Mouse (Mus musculus) CH12.LX (cell line): ENCODE data around the gene Plscr5. TPM values are rescaled to one million over a fixed set of nuclear protein-coding genes. Genes with fewer than 3 reads are reported as not detected.

Experiments used
- DNase-seq: peaks from one replicate; pipeline ENCODE4 v3.0.0-alpha.2; 2013; ENCODE audit errors: extremely low read depth
- H3K27ac ChIP-seq: 2 replicates; pipeline ENCODE4 v1.5.1; 2012; ENCODE audit warnings: low read depth, mild to moderate bottlenecking, control low read depth, moderate library complexity; ENCODE audit not compliant: insufficient read depth
- H3K27me3 ChIP-seq: replicated peaks from 2 replicates; pipeline ENCODE3; 2012; ENCODE audit warnings: inconsistent platforms
- H3K36me3 ChIP-seq, 2 experiments: replicated peaks in 1 of 2; 2 replicates each; pipeline versions ENCODE3 to v1.6.1; 2012; ENCODE audit warnings: inconsistent platforms in 1 of 2, low read length in 1 of 2, mild to moderate bottlenecking in 1 of 2, mixed read lengths in 1 of 2, moderate library complexity in 1 of 2; ENCODE audit not compliant: control insufficient read depth in 1 of 2, insufficient read depth in 1 of 2
- H3K4me1 ChIP-seq, 2 experiments: 2 replicates each; pipeline ENCODE4 v1.6.1; 2012; ENCODE audit warnings: inconsistent platforms in 1 of 2, moderate library complexity in 1 of 2; ENCODE audit not compliant: insufficient read depth in 2 of 2, control insufficient read depth in 1 of 2
- H3K4me2 ChIP-seq: 2 replicates; pipeline ENCODE4 v1.6.1; 2012; ENCODE audit warnings: low read depth, mild to moderate bottlenecking, control low read depth; ENCODE audit not compliant: poor library complexity, insufficient read depth, severe bottlenecking
- H3K4me3 ChIP-seq, 3 experiments: fragments of 150-350 bp in 1 of 3; sonication (generic) in 1 of 3; replicated peaks in 1 of 3; 2 replicates each; pipeline versions ENCODE3 to v1.5.1; 2011 to 2012; ENCODE audit warnings: low read depth in 2 of 3, low read length in 2 of 3, mild to moderate bottlenecking in 2 of 3, moderate library complexity in 2 of 3, control low read depth in 1 of 3, improper control_type of control experiment in 1 of 3, inconsistent platforms in 1 of 3, mixed read lengths in 1 of 3; ENCODE audit not compliant: poor library complexity in 1 of 3
- H3K79me2 ChIP-seq: replicated peaks from 2 replicates; pipeline ENCODE4 v1.6.1; 2012; ENCODE audit warnings: mild to moderate bottlenecking, moderate library complexity; ENCODE audit not compliant: control insufficient read depth, poor library complexity, insufficient read depth, severe bottlenecking; ENCODE audit errors: extremely low read depth
- H3K9ac ChIP-seq: 2 replicates; pipeline ENCODE4 v1.6.1; 2012; ENCODE audit warnings: low read depth, mild to moderate bottlenecking, control low read depth, moderate library complexity; ENCODE audit not compliant: insufficient read depth
- H3K9me3 ChIP-seq: replicated peaks from 2 replicates; pipeline ENCODE3; 2012; ENCODE audit warnings: low read length, inconsistent platforms, mixed read lengths
- BHLHE40 ChIP-seq: IDR thresholded peaks from 2 replicates; pipeline ENCODE4 v1.6.1; 2011; ENCODE audit warnings: mild to moderate bottlenecking, low read depth, low read length, improper control_type of control experiment
- E2F4 ChIP-seq: IDR thresholded peaks from 2 replicates; pipeline ENCODE4 v1.6.1; 2011; ENCODE audit warnings: low read depth, low read length, improper control_type of control experiment; ENCODE audit not compliant: insufficient replicate concordance
- ELF1 ChIP-seq: IDR thresholded peaks from 2 replicates; pipeline ENCODE4 v1.6.1; 2014; ENCODE audit warnings: low read depth, mild to moderate bottlenecking, inconsistent platforms, low read length, improper control_type of control experiment
- GABPA ChIP-seq: IDR thresholded peaks from 2 replicates; pipeline ENCODE4 v1.6.1; 2012; ENCODE audit warnings: low read depth, low read length, improper control_type of control experiment, inconsistent platforms; ENCODE audit not compliant: insufficient replicate concordance
- HCFC1 ChIP-seq: IDR thresholded peaks from 2 replicates; pipeline ENCODE4 v1.6.1; 2012; ENCODE audit warnings: low read depth, mild to moderate bottlenecking, inconsistent platforms, low read length, improper control_type of control experiment
- IRF4 ChIP-seq: IDR thresholded peaks from 2 replicates; pipeline ENCODE4 v1.6.1; 2014; ENCODE audit warnings: low read depth, mild to moderate bottlenecking, inconsistent platforms, low read length, improper control_type of control experiment
- JUND ChIP-seq: conservative IDR thresholded peaks from 2 replicates; pipeline ENCODE4 v1.6.1; 2011; ENCODE audit warnings: low read depth, low read length, improper control_type of control experiment
- KAT2A ChIP-seq: IDR thresholded peaks from 2 replicates; pipeline ENCODE4 v1.6.1; 2012; ENCODE audit warnings: low read length, improper control_type of control experiment, inconsistent platforms; ENCODE audit not compliant: insufficient replicate concordance
- MAX ChIP-seq: IDR thresholded peaks from 2 replicates; pipeline ENCODE4 v1.6.1; 2011; ENCODE audit warnings: low read length, improper control_type of control experiment
- MAZ ChIP-seq: IDR thresholded peaks from 2 replicates; pipeline ENCODE4 v1.6.1; 2012; ENCODE audit warnings: low read depth, mild to moderate bottlenecking, inconsistent platforms, low read length, improper control_type of control experiment, moderate library complexity
- MEF2A ChIP-seq: IDR thresholded peaks from 2 replicates; pipeline ENCODE4 v1.6.1; 2014; ENCODE audit warnings: low read depth, mild to moderate bottlenecking, inconsistent platforms, low read length, improper control_type of control experiment, borderline replicate concordance
- MXI1 ChIP-seq: IDR thresholded peaks from 2 replicates; pipeline ENCODE4 v1.6.1; 2011; ENCODE audit warnings: mild to moderate bottlenecking, low read depth, low read length, improper control_type of control experiment
- MYC ChIP-seq: IDR thresholded peaks from 2 replicates; pipeline ENCODE4 v1.6.1; 2011; ENCODE audit warnings: low read depth, mild to moderate bottlenecking, improper control_type of control experiment, low read length
- NRF1 ChIP-seq: IDR thresholded peaks from 2 replicates; pipeline ENCODE4 v1.6.1; 2014; ENCODE audit warnings: low read depth, mild to moderate bottlenecking, inconsistent platforms, low read length, improper control_type of control experiment, moderate library complexity
- PAX5 ChIP-seq: IDR thresholded peaks from 2 replicates; pipeline ENCODE4 v1.6.1; 2012; ENCODE audit warnings: low read length, inconsistent platforms, mixed read lengths
- POLR2A ChIP-seq: IDR thresholded peaks from 2 replicates; pipeline ENCODE4 v1.6.1; 2011; ENCODE audit warnings: low read depth, mild to moderate bottlenecking, improper control_type of control experiment, low read length
- POLR2AphosphoS2 ChIP-seq: IDR thresholded peaks from 2 replicates; pipeline ENCODE4 v1.6.1; 2011; ENCODE audit warnings: low read depth, low read length, improper control_type of control experiment
- RAD21 ChIP-seq: IDR thresholded peaks from 2 replicates; pipeline ENCODE4 v1.6.1; 2011; ENCODE audit warnings: low read depth, mild to moderate bottlenecking, low read length, improper control_type of control experiment, moderate library complexity
- RCOR1 ChIP-seq: conservative IDR thresholded peaks from 2 replicates; pipeline ENCODE4 v1.6.1; 2012; ENCODE audit warnings: low read depth, mild to moderate bottlenecking, inconsistent platforms, low read length, improper control_type of control experiment
- SIN3A ChIP-seq: IDR thresholded peaks from 2 replicates; pipeline ENCODE4 v1.6.1; 2012; ENCODE audit warnings: low read length, improper control_type of control experiment, inconsistent platforms
- SMC3 ChIP-seq: IDR thresholded peaks from 2 replicates; pipeline ENCODE4 v1.6.1; 2011; ENCODE audit warnings: low read depth, low read length, improper control_type of control experiment
- UBTF ChIP-seq: IDR thresholded peaks from 2 replicates; pipeline ENCODE4 v1.6.1; 2012; ENCODE audit warnings: low read depth, mild to moderate bottlenecking, inconsistent platforms, low read length, improper control_type of control experiment, moderate library complexity
- USF1 ChIP-seq: IDR thresholded peaks from 2 replicates; pipeline ENCODE4 v1.6.1; 2014; ENCODE audit warnings: low read depth, mild to moderate bottlenecking, inconsistent platforms, low read length, improper control_type of control experiment
- USF2 ChIP-seq: conservative IDR thresholded peaks from 2 replicates; pipeline ENCODE4 v1.6.1; 2011; ENCODE audit warnings: low read depth, low read length, improper control_type of control experiment
- ZC3H11A ChIP-seq: IDR thresholded peaks from 2 replicates; pipeline ENCODE4 v1.6.1; 2012; ENCODE audit warnings: low read depth, mild to moderate bottlenecking, inconsistent platforms, low read length, improper control_type of control experiment
- ZKSCAN1 ChIP-seq: IDR thresholded peaks from 2 replicates; pipeline ENCODE4 v1.6.1; 2012; ENCODE audit warnings: low read depth, inconsistent platforms, low read length, improper control_type of control experiment, borderline replicate concordance
- ZMIZ1 ChIP-seq: IDR thresholded peaks from 2 replicates; pipeline ENCODE4 v1.6.1; 2012; ENCODE audit warnings: low read depth, mild to moderate bottlenecking, inconsistent platforms, low read length, improper control_type of control experiment
- ZNF384 ChIP-seq: IDR thresholded peaks from 2 replicates; pipeline ENCODE4 v1.6.1; 2012; ENCODE audit warnings: low read depth, low read length, improper control_type of control experiment, inconsistent platforms
- dilution Hi-C: fragments of 300-500 bp; cut with MboI; formaldehyde crosslinking; loops from 2 replicates; pipeline ENCODE4 v1.14.3; 2020; ENCODE audit warnings: low sequenced_read_pairs; ENCODE audit not compliant: extremely low pct_unique_long_range_greater_than_20kb, extremely low pct_ligation_motif_present
- in situ Hi-C: fragments of 300-500 bp; cut with MboI; formaldehyde crosslinking; loops from 3 replicates; pipeline ENCODE4 v1.14.3; 2019; ENCODE audit warnings: low sequenced_read_pairs, low pct_ligation_motif_present, low pct_unique_long_range_greater_than_20kb, mixed read lengths
- polyA plus RNA-seq: library from polyadenylated mRNA; unstranded; fragments of >175 nt; gene quantifications from 2 replicates; pipeline ENCODE4 v1.2.1, GENCODE M21; 2012; ENCODE audit warnings: low read depth; ENCODE audit not compliant: insufficient read length
- total RNA-seq, 2 experiments: library from RNA; depleted of rRNA; stranded (reverse); fragments of 300-350 nt in 1 of 2; fragments of >200 nt in 1 of 2; gene quantifications; 2 replicates each; pipeline ENCODE4 v1.2.3; 2012 to 2014

Plscr5 gene
- total and polyA plus RNA-seq, 3 experiments: not detected

GRCm38 (mm10) chr9:92224598-92225231 lies 32.0 kb downstream of the Plscr5 start:
- H3K27me3 ChIP-seq: no peaks in the 10 kb centered on the region
- TF ChIP-seq MAX: no peak
- TF ChIP-seq KAT2A: no peak
- TF ChIP-seq MEF2A: no peak
- no peak for TF ChIP-seq SMC3
- no peak for TF ChIP-seq ELF1
- no peak for TF ChIP-seq BHLHE40
- TF ChIP-seq NRF1: no peak
- TF ChIP-seq PAX5: no peak
- TF ChIP-seq UBTF: no peak
- no peak for TF ChIP-seq IRF4
- no peak for TF ChIP-seq USF2
- TF ChIP-seq HCFC1: no peak
- TF ChIP-seq SIN3A: no peak
- TF ChIP-seq, all 38 proteins: peak for 0
- DNase-seq: no peak
- Histone ChIP-seq H3K9ac (no peak overlapping the region), H3K9me3 (no peaks in the 10 kb centered on the region), H3K79me2 (no peaks in the 10 kb centered on the region), H3K4me1 (peaks cover 8 to 47% of the 10 kb centered on the region in 2 experiments), H3K4me2 (no peak overlapping the region), H3K36me3 (no peaks in the 10 kb centered on the region), H3K27ac (no peak overlapping the region), H3K4me3 (no peak overlapping the region)
- in situ Hi-C loops: loop anchor here (25.0 kb wide), 2 partner anchors 263 to 388 kb away; no protein-coding TSS in a partner anchor
- dilution Hi-C loops: no loop called here

- Histone ChIP-seq H3K9me3 (no peaks in the 10 kb centered on the region), H3K4me2 (no peak overlapping the region), H3K36me3 (no peaks in the 10 kb centered on the region)
- TF ChIP-seq GABPA (no peak), RCOR1 (no peak), E2F4 (no peak), POLR2A (no peak), ELF1 (no peak), RAD21 (no peak), MXI1 (no peak), NRF1 (no peak), USF1 (no peak), KAT2A (no peak), JUND (no peak), IRF4 (no peak), POLR2AphosphoS2 (no peak), ZNF384 (no peak), ZC3H11A (no peak), MAZ (no peak), MYC (no peak), ZMIZ1 (no peak), ZKSCAN1 (no peak)
- TF ChIP-seq, all 38 proteins: peak for 0
- Histone ChIP-seq H3K27me3 (no peaks in the 10 kb centered on the region), H3K9ac (no peak overlapping the region), H3K27ac (no peak overlapping the region), H3K79me2 (no peaks in the 10 kb centered on the region), H3K4me1 (peaks cover 9 to 41% of the 10 kb centered on the region in 2 experiments), H3K4me3 (no peak overlapping the region)
- dilution Hi-C loops (no loop called here), in situ Hi-C loops (loop anchor here (25.0 kb wide), 1 partner anchor 261 kb away; no protein-coding TSS in a partner anchor)
- no peak for DNase-seq
These were observed 33.5 kb downstream of the Plscr5 start for GRCm38 (mm10) chr9:92226127-92226655.
